Mouse (Mus musculus): Measurements from ENCODE around the gene St14.

GRCm38 (mm10) chr9:31085556-31085955 is 46.1 kb downstream of the St14 start:
- TF ChIP-seq CTCF (IDR thresholded peaks at IDR 0.05) (no peak), EP300 (IDR thresholded peaks at IDR 0.05) (no peak)
